In the genomic region with DNA sequence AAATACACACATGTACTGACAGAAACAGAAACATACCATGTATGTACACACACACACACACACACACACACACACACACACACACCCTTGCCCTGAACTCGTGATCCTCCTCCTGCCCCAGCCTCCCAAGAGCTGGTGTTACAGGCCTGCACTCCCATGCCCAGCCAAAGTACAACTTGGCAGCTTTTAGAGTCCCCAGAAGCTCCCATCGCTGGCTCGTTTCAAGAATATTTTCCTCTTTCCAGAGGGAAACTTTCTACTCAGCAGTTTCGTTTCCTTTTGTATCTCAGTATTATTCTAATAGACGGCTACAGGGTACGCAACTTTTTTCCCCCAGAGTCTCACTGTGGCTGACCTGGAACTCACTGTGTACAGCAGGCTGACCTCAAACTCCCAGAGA, we compare ENCODE assay signal across 19 mouse cellular contexts. TPM values are rescaled to one million over a fixed set of nuclear protein-coding genes. Genes with fewer than 3 reads are reported as not detected.
DNase-seq lines count a peak whose midpoint lies in the region; TF ChIP-seq lines count a peak whose summit lies in the region.
"Had no signal": no experiment of that assay in that cellular context is flagged by ENCODE, and none has a peak within 500 bp of the region (broad histone marks: within the 10 kb centered on the region; RNA-seq: fewer than 3 reads in every experiment).

No protein-coding gene starts in this region.

- peak overlapping the region; percentile 9 for H3K27ac ChIP-seq in liver, adult 2 months (replicated peaks; ENCODE audit: insufficient read depth, low read depth, low read length)
- H3K27ac ChIP-seq: embryonic facial prominence, embryonic 10.5 days; heart, embryonic 13.5 days; hindbrain, embryonic 15.5 days; layer of hippocampus, adult 2 months; stomach, embryonic 15.5 days had no signal

- H3K79me2 ChIP-seq in liver, adult 2 months (ENCODE audit: control insufficient read depth, insufficient read depth, low read length), result no peaks in the 10 kb centered on the region

- TF ChIP-seq POLR2A in liver, adult 2 months (IDR thresholded peaks at IDR 0.05; ENCODE audit: extremely low read depth, insufficient read depth, low read length), result no peak

- peak; percentile 23 for DNase-seq in adrenal gland, adult 2 months
- no peak for DNase-seq in adrenal gland, adult 18-20 months (ENCODE audit: low spot score in 2 of 2)
- DNase-seq in heart, adult 9 months (ENCODE audit: low spot score in 2 of 2), result peak; percentile 27 to 57
- no peak for DNase-seq in heart, postnatal 4 days
- peak; percentile 74 for DNase-seq in liver, adult 2 months (ENCODE audit: extremely low read depth, low read depth, low spot score)
- DNase-seq in liver (no peak), adipocyte (ENCODE audit: low spot score) (peak; percentile 29)
- DNase-seq in right cerebral cortex, postnatal 14 days, result no peak
- DNase-seq: cerebellum, adult 9-10 months; gastrocnemius, postnatal 14 days; heart, postnatal 36 days; layer of hippocampus, postnatal 36 days; lung, embryonic 14.5 days had no signal

- H3K4me3 ChIP-seq in liver, adult 2 months (ENCODE audit: insufficient read depth, low read depth, low read length), result no peak overlapping the region
- H3K4me3 ChIP-seq: embryonic facial prominence, embryonic 10.5 days; heart, embryonic 13.5 days; hindbrain, embryonic 15.5 days; layer of hippocampus, adult 2 months; stomach, embryonic 15.5 days had no signal

- WGBS in liver, adult 2 months, result 32% methylated on average over 6 of the region's 6 CpGs

- H3K27me3 ChIP-seq in liver, adult 2 months (ENCODE audit: control insufficient read depth, insufficient read depth, low read length), result no peaks in the 10 kb centered on the region
- H3K27me3 ChIP-seq: heart, embryonic 13.5 days; hindbrain, embryonic 15.5 days; stomach, embryonic 15.5 days had no signal

- H3K4me1 ChIP-seq in liver, adult 2 months (ENCODE audit: control insufficient read depth, insufficient read depth, low read length), result peaks cover 19% of the 10 kb centered on the region

- H3K9ac ChIP-seq in liver, adult 2 months (ENCODE audit: low read depth, low read length), result no peak overlapping the region
- H3K9ac ChIP-seq: heart, embryonic 13.5 days; hindbrain, embryonic 15.5 days; lung, embryonic 14.5 days; stomach, embryonic 15.5 days had no signal

- TF ChIP-seq CTCF in liver, adult 2 months (IDR thresholded peaks at IDR 0.05; ENCODE audit: low read depth, low read length), result no peak

- no peaks in the 10 kb centered on the region for H3K36me3 ChIP-seq in liver, adult 2 months (ENCODE audit: control insufficient read depth, insufficient read depth, low read length)
- H3K36me3 ChIP-seq: embryonic facial prominence, embryonic 10.5 days; G1E; heart, embryonic 13.5 days; hindbrain, embryonic 15.5 days; stomach, embryonic 15.5 days had no signal

RNA-seq across cellular contexts. Expression of a gene that starts 5.2 kb away (rescaled TPM):
- total RNA-seq in adrenal gland, adult 2 months (2021), result 10 to 100 TPM; 35.2 to 46.2 TPM
- 30.3 and 42.5 TPM in 2 replicates for polyA plus RNA-seq in adrenal gland, adult 2 months (2012; rRNA removed)
- 10 to 100 TPM; 36.2 to 41.3 TPM for total RNA-seq in adrenal gland, adult 18-20 months (2021)
- 10 to 100 TPM; 17.9 to 19.0 TPM for total RNA-seq in heart, postnatal 4 days (2021)
- 43.2 and 59.9 TPM in 2 replicates for total RNA-seq in liver, adult 2 months (2014; rRNA removed)
- 50.1 and 59.5 TPM in 2 replicates for polyA plus RNA-seq in liver, adult 2 months (2012; rRNA removed)

RNA-seq across cellular contexts. Expression of a gene that starts 58.4 kb away (rescaled TPM):
- 1 to 10 TPM; 3.0 to 3.3 TPM for total RNA-seq in adrenal gland, adult 2 months (2021)
- 3.1 and 5.3 TPM in 2 replicates for polyA plus RNA-seq in adrenal gland, adult 2 months (2012; rRNA removed)
- 1 to 10 TPM; 1.6 to 4.0 TPM for total RNA-seq in adrenal gland, adult 18-20 months (2021)
- total RNA-seq in heart, postnatal 4 days (2021), result 1 to 10 TPM; 3.1 to 3.5 TPM
- total RNA-seq in liver, adult 2 months (2014; rRNA removed), result 2.2 and 4.3 TPM in 2 replicates
- polyA plus RNA-seq in liver, adult 2 months (2012; rRNA removed), result 2.7 and 4.0 TPM in 2 replicates

Comparison
In these comparisons a context has a peak if more than half of its experiments do, and no peak if none do; other contexts are left out.
1. DNase-seq: peak in adrenal gland, adult 2 months (single experiment), heart, adult 9 months (2 of 2), liver, adult 2 months (single experiment) and adipocyte (single experiment); none in adrenal gland, adult 18-20 months (0 of 2), heart, postnatal 4 days (single experiment), liver (single experiment) and right cerebral cortex, postnatal 14 days (single experiment).